Mouse (Mus musculus): ENCODE data around the gene Mapk1.
"Not testable (repeated sequence)": the region's sequence is repeated elsewhere in the genome, so short reads cannot be mapped to it uniquely, and the experiment has no call there.

DNA sequence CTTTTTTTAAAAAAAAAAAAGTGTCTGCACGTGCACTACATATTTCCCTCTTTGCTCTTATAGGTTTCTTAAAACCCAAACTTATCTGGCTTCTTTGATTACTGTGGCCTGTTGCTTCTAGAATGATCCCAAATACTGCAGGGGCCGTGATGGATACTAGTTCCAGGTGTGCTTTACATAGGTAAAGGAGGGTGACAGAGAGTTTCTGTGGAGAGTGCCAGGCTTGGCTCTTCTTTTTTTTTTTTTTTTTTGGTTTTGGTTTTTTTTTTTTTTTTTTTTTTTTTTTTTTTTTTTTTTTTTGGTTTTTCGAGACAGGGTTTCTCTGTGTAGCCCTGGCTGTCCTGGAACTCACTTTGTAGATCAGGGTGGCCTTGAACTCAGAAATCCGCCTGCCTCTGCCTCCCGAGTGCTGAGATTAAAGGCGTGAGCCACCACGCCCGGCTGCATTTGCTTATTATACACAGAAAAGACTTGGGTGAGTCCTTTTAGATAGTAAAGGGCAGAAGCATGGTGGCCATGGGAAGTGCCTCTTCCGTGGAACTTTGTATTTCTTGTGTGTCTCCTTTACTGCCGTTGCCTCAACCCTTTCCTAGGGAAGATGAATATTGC, 13.0 kb downstream of the Mapk1 start:
- TF ChIP-seq CTCF, POLR2A (IDR thresholded peaks at IDR 0.05; ENCODE audit: insufficient read depth, low read depth, low read length): not testable (repeated sequence)

Data from olfactory bulb, adult 2 months (tissue).